Mouse (Mus musculus) stomach, postnatal 0 days (tissue): ENCODE measurements around the gene Gpr137c.

Source experiments
- CTCF ChIP-seq: IDR thresholded peaks from 2 replicates; pipeline ENCODE4 v1.5.1; 2016; ENCODE audit warnings: antibody characterized with exemption, low read depth, mild to moderate bottlenecking, moderate library complexity
- EP300 ChIP-seq: optimal IDR thresholded peaks from 2 replicates; pipeline ENCODE3; 2016; ENCODE audit warnings: antibody characterized with exemption

DNA sequence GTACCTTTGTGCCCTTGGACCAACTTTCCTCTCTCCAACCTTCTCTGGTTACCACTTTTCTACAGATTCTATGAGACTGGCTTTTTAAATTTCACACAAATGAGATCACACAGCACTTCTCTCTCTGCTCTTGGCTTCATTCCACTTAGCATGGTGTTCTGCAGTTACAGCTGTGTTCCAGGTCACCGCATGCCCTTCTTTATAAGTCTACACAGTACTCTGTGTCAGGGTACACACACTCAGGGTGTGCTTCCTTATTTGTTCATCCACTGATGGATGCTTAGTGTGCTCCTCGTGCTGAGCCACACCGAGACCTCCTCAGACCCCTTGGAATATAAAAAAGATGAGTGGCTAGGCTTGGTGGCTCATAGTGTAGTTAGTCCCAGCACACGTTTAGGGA lies 100.6 kb downstream of the Gpr137c start:
- TF ChIP-seq CTCF = no peak
- TF ChIP-seq EP300 = no peak
